Mouse (Mus musculus): ENCODE data around the gene Eva1a.

Eva1a gene

GRCm38 (mm10) chr6:82040834-82041487, at the start of gene Eva1a:
TSS of gene Eva1a (plus strand) at chr6:82041043.
- DNase-seq (ENCODE audit: low spot score): peak; percentile 35

- no peak for DNase-seq (ENCODE audit: low spot score)
These were observed 28.5 kb upstream of the Eva1a start for GRCm38 (mm10) chr6:82012392-82012791.

GRCm38 (mm10) chr6:82021074-82021473, 19.8 kb upstream of the Eva1a start:
- DNase-seq (ENCODE audit: low spot score): no peak

GRCm38 (mm10) chr6:82021494-82021893, 19.3 kb upstream of the Eva1a start:
- no peak for DNase-seq (ENCODE audit: low spot score)

- DNase-seq (ENCODE audit: low spot score): peak; percentile 78
These were observed 11.0 kb upstream of the Eva1a start for GRCm38 (mm10) chr6:82029611-82030510.

- DNase-seq (ENCODE audit: low spot score): no peak
These were observed 10.3 kb upstream of the Eva1a start for GRCm38 (mm10) chr6:82030511-82030884.

GRCm38 (mm10) chr6:82037211-82037610, 3.6 kb upstream of the Eva1a start:
- DNase-seq (ENCODE audit: low spot score): peak; percentile 23

- no peak for DNase-seq (ENCODE audit: low spot score)
These were observed 1.6 kb upstream of the Eva1a start for GRCm38 (mm10) chr6:82039193-82039592.

GRCm38 (mm10) chr6:82039968-82040367, 875 bp upstream of the Eva1a start:
- no peak for DNase-seq (ENCODE audit: low spot score)

- peak; percentile 66 for DNase-seq (ENCODE audit: low spot score)
These were observed 849 bp downstream of the Eva1a start for GRCm38 (mm10) chr6:82041488-82042295.

GRCm38 (mm10) chr6:82042296-82043125, 1.7 kb downstream of the Eva1a start:
- peak; percentile 82 for DNase-seq (ENCODE audit: low spot score)

- no peak for DNase-seq (ENCODE audit: low spot score)
These were observed 2.8 kb downstream of the Eva1a start for GRCm38 (mm10) chr6:82043634-82044033.

- no peak for DNase-seq (ENCODE audit: low spot score)
These were observed 3.7 kb downstream of the Eva1a start for GRCm38 (mm10) chr6:82044509-82044908.

- DNase-seq (ENCODE audit: low spot score): no peak
These were observed 7.1 kb downstream of the Eva1a start for GRCm38 (mm10) chr6:82047977-82048376.

GRCm38 (mm10) chr6:82050201-82050600, 9.4 kb downstream of the Eva1a start:
- DNase-seq (ENCODE audit: low spot score): no peak

GRCm38 (mm10) chr6:82051569-82051968, 10.7 kb downstream of the Eva1a start:
- no peak for DNase-seq (ENCODE audit: low spot score)

GRCm38 (mm10) chr6:82052047-82052725, 11.3 kb downstream of the Eva1a start:
- no peak for DNase-seq (ENCODE audit: low spot score)

GRCm38 (mm10) chr6:82052726-82053118, 11.9 kb downstream of the Eva1a start:
- DNase-seq (ENCODE audit: low spot score): no peak

- DNase-seq (ENCODE audit: low spot score): no peak
These were observed 14.0 kb downstream of the Eva1a start for GRCm38 (mm10) chr6:82054854-82055253.

GRCm38 (mm10) chr6:82059896-82060295, 19.1 kb downstream of the Eva1a start:
- no peak for DNase-seq (ENCODE audit: low spot score)

GRCm38 (mm10) chr6:82065230-82065629, 24.4 kb downstream of the Eva1a start:
- no peak for DNase-seq (ENCODE audit: low spot score)
